Mouse (Mus musculus) erythroblast, embryonic 14.5 days (primary cell): Measurements from ENCODE around the gene Cpxm2. TPM values are rescaled to one million over a fixed set of nuclear protein-coding genes. Genes with fewer than 3 reads are reported as not detected.

Source experiments
- H3K27me3 ChIP-seq: 2 replicates; pipeline ENCODE4 v1.6.1; 2012; ENCODE audit warnings: inconsistent platforms; ENCODE audit not compliant: control insufficient read depth
- H3K36me3 ChIP-seq: 2 replicates; pipeline ENCODE4 v1.6.1; 2012; ENCODE audit warnings: mild to moderate bottlenecking, inconsistent platforms; ENCODE audit not compliant: control insufficient read depth
- H3K4me1 ChIP-seq: 2 replicates; pipeline ENCODE4 v1.6.1; 2012; ENCODE audit warnings: inconsistent platforms; ENCODE audit not compliant: control insufficient read depth
- H3K4me3 ChIP-seq: replicated peaks from 2 replicates; pipeline ENCODE3; 2012; ENCODE audit warnings: moderate library complexity, mild to moderate bottlenecking, inconsistent platforms
- H3K9me3 ChIP-seq: 2 replicates; pipeline ENCODE4 v1.6.1; 2012; ENCODE audit warnings: low read length, inconsistent platforms, mixed read lengths; ENCODE audit not compliant: control insufficient read depth
- GATA1 ChIP-seq: IDR thresholded peaks from 2 replicates; pipeline ENCODE4 v1.6.1; 2012; ENCODE audit warnings: low read length, inconsistent platforms, mixed read lengths
- TAL1 ChIP-seq: IDR thresholded peaks from 3 replicates; pipeline ENCODE4 v1.6.1; 2012; ENCODE audit warnings: low read length, inconsistent platforms, mixed read lengths
- polyA plus RNA-seq: library from polyadenylated mRNA; stranded (reverse); fragments of >175 nt; gene quantifications from 2 replicates; pipeline ENCODE4 v1.2.3, GENCODE M21; 2012

The Cpxm2 gene
- polyA plus RNA-seq, 1 experiment: not detected

DNA sequence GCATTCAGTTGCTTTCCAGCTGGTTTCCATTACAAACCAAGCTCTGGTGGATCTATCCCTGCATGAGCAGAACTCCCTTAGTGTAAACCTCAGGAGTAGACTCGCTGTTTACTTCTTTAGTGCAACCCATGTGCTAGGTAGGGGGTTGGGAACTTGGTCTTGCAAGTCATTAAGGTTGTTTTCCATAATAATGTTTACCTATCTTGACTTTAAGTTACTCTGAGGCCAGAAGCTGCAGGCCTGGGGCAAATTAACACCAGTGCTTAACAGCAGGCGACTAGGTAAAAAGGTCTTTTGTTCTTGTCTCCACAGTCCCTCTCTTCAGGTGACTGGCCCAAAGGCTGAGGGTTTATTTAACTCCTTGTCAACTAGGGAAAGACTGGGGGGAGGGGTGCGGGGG lies 139.3 kb downstream of the Cpxm2 start:
- Histone ChIP-seq H3K9me3 (peaks cover 3% of the 10 kb centered on the region; the same call in 1 of the 2 replicates), H3K4me3 (no peak overlapping the region), H3K27me3 (no peaks in the 10 kb centered on the region), H3K36me3 (no peaks in the 10 kb centered on the region), H3K4me1 (no peaks in the 10 kb centered on the region)
- TF ChIP-seq GATA1: no peak
- no peak for TF ChIP-seq TAL1

DNA sequence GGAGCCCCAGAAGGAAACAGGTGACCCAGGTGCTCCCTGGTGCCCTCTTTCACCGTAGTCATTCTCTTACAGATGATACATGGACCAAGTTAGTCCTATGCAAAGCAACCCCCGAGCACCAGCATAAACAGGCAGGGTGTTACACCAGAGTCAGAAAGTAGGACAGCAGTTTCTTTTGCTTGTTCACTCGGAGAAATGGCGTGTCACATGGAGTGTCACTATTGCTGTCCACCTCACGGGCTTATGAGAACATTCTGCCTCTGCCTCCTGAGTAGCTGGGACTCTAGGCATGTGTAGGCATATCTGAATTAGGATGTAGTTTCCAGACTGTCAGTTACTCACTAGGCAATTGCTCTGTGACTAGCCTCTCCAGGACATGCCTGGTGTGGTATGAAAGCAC lies 140.6 kb downstream of the Cpxm2 start:
- Histone ChIP-seq H3K36me3 (no peaks in the 10 kb centered on the region), H3K9me3 (peaks cover 2% of the 10 kb centered on the region; the same call in 1 of the 2 replicates), H3K27me3 (no peaks in the 10 kb centered on the region), H3K4me3 (no peak overlapping the region), H3K4me1 (no peaks in the 10 kb centered on the region)
- TF ChIP-seq GATA1: no peak
- TF ChIP-seq TAL1: no peak

DNA sequence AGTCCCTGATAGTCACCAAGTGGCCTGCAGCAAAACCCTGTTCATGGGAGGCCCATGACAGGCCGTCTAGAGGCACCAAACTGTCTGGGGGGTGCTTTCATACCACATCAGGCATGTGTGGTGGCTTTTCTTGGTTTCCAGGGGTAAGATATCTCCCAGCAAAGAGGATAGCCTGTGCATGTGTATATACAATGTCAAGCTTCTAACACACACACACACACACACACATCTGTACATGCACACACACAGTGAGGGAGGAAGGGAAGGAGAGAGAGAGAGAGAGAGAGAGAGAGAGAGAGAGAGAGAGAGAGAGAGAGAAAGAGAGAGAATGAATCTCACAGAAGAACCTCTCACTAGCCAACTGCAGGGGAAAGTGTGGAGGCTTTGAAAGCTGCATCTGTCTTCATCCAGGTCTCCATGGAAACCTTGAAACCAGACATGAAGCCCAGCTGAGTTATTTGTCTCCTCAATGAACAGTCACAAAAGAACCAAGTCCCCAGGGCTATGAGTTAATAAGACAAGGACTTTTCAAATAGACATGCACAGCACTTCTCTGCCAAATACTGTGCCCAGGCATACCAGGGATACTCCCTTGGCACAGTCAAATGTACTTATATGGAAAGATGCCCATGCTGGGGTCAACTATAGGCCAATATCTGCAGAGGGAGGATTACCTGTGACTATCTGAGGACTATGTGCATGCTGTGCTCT lies 141.4 kb downstream of the Cpxm2 start:
- no peaks in the 10 kb centered on the region for H3K4me1 ChIP-seq
- TF ChIP-seq TAL1 (no peak), GATA1 (no peak)
- no peak overlapping the region for H3K4me3 ChIP-seq
- no peaks in the 10 kb centered on the region for H3K27me3 ChIP-seq
- no peaks in the 10 kb centered on the region for H3K36me3 ChIP-seq
- H3K9me3 ChIP-seq: peaks cover 2% of the 10 kb centered on the region; the same call in 1 of the 2 replicates

DNA sequence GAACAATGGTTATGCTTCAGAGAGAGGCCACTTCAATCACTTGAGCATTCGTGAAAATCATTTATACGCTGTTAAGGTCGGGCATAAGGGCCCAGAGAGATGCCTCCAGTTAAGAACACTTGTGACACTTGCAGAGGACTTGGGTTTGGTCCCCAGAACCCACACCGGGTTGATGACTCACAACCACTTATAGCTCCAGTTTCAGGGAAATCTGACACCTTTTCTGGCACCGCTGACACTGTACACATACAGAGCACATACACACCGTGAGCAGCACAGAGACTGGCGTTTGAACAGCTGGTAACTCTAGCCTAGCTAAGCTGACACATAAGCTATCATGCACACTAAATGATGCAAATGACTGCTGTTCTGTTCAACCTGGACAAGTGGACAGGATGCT lies 145.5 kb downstream of the Cpxm2 start:
- H3K27me3 ChIP-seq: no peaks in the 10 kb centered on the region
- peaks cover 2% of the 10 kb centered on the region; the same call in 1 of the 2 replicates for H3K9me3 ChIP-seq
- no peak for TF ChIP-seq GATA1
- TF ChIP-seq TAL1: no peak
- no peak overlapping the region for H3K4me3 ChIP-seq
- no peaks in the 10 kb centered on the region for H3K36me3 ChIP-seq
- H3K4me1 ChIP-seq: no peaks in the 10 kb centered on the region

DNA sequence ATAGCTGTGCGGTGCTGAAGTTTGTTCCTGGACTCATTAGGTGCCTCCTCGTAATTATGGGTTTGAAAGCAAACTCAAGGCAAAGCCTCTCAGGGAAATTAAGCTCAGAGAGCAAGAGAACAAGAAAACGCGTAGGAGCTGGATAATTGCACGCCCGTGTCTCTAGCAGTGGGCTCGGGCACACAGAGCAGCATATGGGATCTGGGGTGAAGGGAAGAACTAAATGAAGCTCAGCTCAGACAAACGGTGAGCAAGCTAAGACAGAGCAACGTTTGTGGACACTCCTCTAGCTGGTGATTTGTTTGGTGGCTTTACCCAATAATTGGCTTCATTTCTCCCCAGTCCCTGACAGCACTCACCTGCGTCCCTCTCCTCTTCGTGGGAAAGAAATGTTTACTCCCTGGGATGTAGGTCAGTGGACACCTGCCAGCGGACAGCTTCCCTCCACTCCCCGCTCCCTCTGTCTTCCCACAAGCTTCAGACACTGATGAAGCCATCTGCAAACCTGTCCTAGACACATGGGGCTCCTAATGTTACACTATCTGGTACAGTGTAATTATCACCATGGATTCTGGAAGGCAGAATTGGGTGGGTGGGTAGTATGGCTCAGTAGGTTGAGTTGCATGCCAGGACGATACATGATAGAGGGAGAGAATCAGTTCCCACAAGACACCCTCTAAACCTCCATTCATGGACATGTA lies 148.4 kb downstream of the Cpxm2 start:
- H3K36me3 ChIP-seq: no peaks in the 10 kb centered on the region
- H3K9me3 ChIP-seq: peaks cover 2% of the 10 kb centered on the region; the same call in 1 of the 2 replicates
- no peaks in the 10 kb centered on the region for H3K4me1 ChIP-seq
- H3K27me3 ChIP-seq: no peaks in the 10 kb centered on the region
- H3K4me3 ChIP-seq: no peak overlapping the region
- no peak for TF ChIP-seq GATA1
- no peak for TF ChIP-seq TAL1

DNA sequence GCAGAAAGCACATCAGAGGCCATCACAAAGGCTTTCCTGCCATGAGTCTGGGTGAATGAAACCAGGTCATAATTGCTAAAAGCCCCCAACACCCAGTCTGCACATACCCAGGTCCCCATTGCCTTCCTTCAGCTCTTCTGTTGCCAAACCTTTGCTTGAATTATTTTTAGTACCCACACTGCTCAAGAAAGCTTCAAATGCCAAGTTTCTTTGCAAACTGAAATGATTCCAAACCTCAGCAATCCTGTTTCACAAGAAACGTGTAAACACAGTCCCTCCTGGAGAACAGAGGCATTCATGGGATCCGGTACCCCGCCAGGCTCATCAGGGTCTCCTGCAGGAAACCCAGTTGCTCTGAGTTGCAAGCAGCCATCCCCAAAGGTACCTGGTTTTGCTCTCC lies 161.7 kb downstream of the Cpxm2 start:
- no peak for TF ChIP-seq GATA1
- no peak for TF ChIP-seq TAL1
- Histone ChIP-seq H3K4me3 (no peak overlapping the region), H3K36me3 (no peaks in the 10 kb centered on the region), H3K9me3 (peaks cover 11% of the 10 kb centered on the region), H3K27me3 (no peaks in the 10 kb centered on the region), H3K4me1 (no peaks in the 10 kb centered on the region)

DNA sequence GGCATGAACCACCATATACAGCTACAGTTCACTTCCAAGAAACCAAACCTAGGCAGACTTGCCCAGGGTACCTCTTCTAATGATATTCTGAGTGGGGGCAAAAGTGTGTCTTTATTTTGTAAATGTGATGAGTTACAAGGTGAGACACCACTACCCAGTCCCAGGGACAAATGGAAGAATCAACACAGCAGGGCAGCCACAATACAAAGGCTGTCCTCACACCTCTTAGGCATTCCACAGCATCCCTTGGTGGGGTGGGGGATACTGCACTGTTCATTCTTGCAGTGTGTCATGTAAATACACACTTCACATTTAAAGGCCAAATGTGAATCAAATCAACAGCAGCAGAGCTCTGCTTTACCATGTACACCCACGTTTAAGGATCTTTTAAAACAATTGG lies 162.3 kb downstream of the Cpxm2 start:
- TF ChIP-seq GATA1 (no peak), TAL1 (no peak)
- H3K9me3 ChIP-seq: peaks cover 11% of the 10 kb centered on the region
- H3K4me3 ChIP-seq: no peak overlapping the region
- no peaks in the 10 kb centered on the region for H3K36me3 ChIP-seq
- H3K4me1 ChIP-seq: no peaks in the 10 kb centered on the region
- H3K27me3 ChIP-seq: no peaks in the 10 kb centered on the region

DNA sequence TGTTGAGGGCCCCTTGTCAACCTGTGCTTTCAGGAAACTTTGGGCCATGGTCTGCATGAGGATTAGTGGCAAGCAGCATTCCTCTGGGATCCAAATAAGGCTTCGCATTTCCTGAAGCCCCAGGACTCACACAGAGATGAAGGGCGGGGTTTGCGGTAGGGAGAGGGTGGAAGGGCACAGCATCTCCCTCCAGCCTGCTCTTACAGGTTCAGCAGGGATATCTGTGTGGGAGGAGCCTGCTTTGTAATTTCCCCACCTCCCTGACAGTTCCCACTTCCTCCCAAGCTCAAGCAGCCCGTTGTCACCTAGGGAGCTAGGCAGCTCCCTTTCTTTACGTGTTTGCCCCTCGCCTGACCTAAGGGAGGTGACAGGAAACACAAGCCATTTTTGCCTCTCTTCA lies 165.5 kb downstream of the Cpxm2 start:
- H3K27me3 ChIP-seq: no peaks in the 10 kb centered on the region
- no peaks in the 10 kb centered on the region for H3K36me3 ChIP-seq
- H3K9me3 ChIP-seq: peaks cover 3% of the 10 kb centered on the region; the same call in 1 of the 2 replicates
- H3K4me1 ChIP-seq: no peaks in the 10 kb centered on the region
- no peak for TF ChIP-seq GATA1
- no peak for TF ChIP-seq TAL1
- no peak overlapping the region for H3K4me3 ChIP-seq

Other genes with a start within 250 kb of the Cpxm2 start
- not detected in 2 replicates for gene Gpr26, start 188.3 kb downstream of the Cpxm2 start, polyA plus RNA-seq
- gene Chst15, start 162.5 kb upstream of the Cpxm2 start, polyA plus RNA-seq: 0.05 and 0.07 TPM in 2 replicates